Mouse (Mus musculus) urinary bladder, postnatal 25 days (tissue): ENCODE results near the gene Tmem179b.

Experiments
- DNase-seq: peaks from one replicate; pipeline ENCODE4 v3.0.0; 2022; ENCODE audit warnings: low spot score

Tmem179b gene

DNA sequence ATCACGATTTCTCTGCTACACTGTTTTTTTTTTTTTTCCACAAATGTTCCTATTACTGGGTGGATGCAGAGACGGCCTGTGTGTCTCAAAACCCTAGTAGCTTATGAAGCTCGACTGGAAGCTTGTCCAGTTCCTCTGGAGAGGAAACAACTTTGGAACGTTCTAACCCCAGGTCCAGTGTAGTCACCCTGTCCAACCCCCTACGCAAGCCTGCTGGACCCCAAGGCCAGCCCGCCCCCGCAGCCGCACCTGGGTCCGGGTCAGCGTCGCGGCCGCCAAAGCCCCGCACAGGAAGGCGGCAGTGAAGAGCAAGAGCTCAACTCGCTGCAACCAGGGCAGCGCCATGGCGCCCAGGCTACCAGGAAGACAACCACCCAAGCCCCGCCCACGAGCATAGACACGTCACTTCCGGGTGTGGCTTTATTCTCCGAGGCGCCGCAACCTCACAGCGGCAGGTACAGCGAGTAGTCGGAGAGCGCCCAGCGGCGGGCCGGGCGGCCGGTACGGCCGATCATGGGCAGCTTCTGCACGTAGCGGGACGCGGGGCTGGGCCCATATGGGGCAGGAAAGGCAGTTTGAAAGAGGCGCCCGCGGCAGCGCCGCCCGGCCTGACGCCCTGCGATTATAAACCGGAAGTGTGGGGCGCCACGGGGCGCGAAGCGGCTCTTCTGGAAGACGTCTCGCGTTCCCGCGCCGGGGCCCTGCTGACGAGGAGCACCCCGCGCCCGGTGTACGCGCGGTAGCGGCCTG lies at the start of gene Tmem179b:
Gene Tmem179b (minus strand): TSS at position 382 of the 750 bp plus-strand sequence.
- peak; percentile 98 for DNase-seq

DNA sequence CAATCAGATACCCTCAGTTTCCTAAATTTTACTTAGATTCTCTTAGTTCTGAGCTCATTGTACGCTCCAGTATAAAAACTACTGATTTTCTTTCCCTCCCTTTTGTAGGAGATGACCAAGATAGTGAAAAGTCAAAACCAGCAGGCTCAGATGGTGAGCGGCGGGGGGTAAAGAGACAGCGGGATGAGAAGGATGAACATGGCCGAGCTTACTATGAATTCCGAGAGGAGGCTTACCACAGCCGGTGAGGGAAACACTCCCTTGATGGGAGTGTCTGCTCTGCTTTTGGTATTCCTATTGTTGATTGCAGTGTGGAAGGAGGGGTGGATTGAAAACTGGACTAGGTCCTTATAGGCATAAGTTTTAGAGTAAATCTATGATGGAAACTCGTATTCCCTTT lies 48.4 kb upstream of the Tmem179b start:
- no peak for DNase-seq

DNA sequence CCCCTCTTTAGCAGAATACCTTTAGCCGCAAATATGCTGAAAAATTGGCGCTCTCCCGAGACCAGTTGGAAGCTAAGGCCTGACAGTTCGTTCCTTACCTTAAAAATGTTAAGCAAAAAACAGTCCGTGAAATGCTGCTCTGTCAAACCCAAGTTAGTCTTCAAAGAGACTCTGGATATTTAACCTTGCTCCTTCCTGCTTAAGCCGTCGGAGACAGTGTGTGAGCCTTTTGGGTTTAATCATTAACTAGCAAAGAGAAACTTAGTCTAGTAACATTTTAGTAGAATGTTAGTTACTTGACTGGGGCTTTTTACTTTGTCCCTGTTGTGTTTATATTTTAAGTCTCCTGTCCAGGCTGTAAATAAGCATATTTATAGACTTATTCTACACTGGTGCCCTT lies 46.9 kb upstream of the Tmem179b start:
- no peak for DNase-seq

DNA sequence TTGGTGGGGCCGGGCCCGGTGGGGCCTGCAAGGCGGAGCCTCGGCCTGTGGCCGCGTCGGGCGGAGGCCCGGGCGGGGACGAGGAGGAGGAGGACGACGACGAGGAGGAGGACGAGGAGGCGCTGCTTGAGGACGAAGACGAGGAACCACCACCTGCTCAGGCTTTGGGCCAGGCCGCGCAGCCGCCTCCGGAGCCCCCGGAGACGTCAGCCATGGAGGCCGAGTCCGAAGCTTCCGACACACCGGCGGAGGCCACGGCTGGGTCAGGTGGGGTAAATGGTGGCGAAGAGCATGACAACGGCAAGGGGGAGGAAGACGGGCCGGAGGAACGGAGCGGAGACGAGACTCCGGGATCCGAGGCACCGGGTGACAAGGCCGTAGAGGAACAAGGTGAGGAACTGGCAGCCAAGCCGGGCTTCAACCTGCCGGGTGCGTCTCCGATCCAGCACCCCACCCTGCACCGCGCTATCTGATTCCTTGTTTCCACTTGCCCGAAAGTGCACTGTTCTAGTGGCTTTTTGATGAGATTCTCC lies 46.2 kb upstream of the Tmem179b start:
- DNase-seq, result no peak

DNA sequence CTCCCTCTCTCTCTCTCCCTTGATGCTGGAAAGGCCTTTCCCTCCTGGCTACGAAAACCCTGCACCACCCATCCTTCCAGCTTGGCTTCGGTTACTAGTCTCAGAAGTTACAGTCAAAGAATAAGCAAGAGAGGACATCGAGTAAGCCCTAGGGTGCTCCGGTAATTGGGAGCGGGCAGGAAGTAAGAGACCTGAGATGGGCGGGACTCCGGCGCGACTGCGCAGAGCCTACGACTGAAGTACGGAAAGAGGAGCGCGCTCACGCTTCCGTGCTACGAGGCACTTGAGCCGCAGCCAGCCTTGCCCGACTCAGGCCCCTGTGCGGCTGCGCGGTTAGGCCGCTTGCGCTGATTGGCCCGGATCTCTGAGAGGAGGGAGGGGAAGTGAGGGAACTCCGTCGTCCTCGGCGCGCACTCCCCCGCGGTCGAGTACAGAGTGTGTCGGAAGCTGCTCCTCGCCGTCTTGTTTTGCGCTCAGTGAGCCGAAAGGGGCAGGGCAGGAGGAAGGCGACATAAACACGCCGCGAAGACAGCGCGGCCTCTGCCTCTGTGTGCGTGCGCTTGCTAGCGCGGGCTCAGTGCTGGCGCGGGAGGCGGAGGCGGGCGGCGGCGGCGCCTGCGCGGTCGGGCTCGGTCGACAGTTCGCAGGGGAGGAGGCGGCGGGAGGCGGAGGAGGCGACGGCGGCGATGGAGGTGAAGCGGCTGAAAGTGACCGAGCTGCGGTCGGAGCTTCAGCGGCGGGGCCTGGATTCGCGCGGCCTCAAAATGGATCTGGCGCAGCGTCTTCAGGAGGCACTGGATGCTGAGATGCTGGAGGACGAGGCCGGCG lies 45.5 kb upstream of the Tmem179b start, which contains the start of gene Hnrnpul2:
Gene Hnrnpul2 (plus strand): TSS at position 415 of the 828 bp plus-strand sequence.
- peak; percentile 94 for DNase-seq

DNA sequence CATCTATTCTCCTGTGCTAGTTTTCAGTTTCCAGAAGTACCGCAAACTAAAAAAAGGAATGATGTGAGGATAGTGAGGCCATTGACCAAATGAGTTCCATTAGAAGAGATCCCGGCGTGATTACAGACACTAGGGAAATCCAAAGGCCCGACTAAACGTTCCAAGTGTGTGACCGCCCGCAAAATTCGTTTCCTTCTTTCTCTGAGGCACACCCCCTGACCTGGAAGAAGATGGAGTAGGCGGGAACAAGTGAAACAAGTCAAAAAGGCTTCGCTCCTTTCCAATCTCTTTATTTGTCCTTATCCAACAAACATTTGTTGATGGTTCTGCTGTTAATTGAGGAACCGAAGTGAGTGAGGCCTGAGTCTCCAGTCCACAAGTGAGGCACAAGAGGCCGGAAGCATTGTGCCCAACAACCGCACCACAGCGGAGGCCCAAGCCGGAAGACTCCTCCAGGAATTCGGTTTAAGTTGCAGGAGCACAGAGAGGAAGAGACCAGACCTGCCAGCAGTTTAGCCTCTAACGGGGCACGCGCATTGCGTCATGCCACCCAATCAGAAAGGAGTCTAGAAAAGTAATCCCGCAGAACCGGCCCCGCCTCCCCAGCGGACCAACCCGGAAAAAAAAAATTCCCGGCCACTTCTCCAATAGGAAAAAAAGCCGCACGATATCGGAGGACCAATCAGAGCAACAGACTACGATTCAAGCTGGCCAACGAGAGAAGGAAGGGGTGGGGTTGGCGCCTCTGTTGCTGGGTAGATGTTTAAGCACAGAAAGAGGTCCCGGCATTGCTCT lies 44.7 kb upstream of the Tmem179b start, which contains the start of gene Ttc9c:
Gene Ttc9c (minus strand): TSS at position 533 of the 795 bp plus-strand sequence.
- DNase-seq, result peak; percentile 80

DNA sequence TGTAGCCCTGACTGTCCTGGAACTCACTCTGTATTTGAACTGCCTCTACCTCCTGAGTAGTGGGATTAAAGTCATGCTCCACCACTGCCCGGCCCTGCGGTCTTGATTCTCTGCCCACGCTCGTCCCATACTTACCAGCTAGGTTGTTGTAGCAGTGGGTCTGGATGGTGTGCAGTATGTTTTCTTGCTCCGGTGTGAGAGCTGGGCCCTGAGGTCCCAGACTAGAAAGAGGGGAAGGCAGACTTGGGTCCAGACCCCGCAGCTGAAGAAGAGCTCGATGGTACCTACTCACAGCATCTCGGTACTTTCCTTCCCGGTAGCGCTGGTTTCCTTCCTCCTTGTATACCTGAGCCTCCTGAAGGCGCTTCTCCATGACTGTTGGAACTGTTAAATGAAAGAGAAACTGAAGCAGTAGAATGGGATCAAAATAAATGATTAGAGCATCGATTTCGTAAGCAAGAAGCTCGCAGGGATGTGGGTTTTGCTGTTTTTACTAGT lies 44.1 kb upstream of the Tmem179b start:
- no peak for DNase-seq

DNA sequence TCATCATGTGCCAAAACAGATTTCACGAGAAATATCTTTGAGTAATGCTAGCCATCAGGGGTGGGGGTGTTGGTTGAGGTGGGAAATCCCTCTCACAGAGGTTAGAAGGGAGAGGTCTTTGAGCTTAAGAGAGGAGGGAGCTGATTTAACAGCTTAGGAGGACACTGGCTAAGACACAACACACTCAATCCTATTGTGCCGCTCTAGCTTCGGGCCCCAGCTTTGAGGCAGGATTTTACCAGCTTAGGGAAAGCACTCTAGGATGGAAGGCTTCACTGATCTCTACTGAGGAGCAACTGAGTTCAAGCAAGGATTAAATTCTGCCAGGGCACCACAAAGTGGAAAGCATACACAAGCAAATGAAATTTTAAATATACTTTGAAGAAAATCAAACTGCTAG lies 42.7 kb upstream of the Tmem179b start:
- no peak for DNase-seq

DNA sequence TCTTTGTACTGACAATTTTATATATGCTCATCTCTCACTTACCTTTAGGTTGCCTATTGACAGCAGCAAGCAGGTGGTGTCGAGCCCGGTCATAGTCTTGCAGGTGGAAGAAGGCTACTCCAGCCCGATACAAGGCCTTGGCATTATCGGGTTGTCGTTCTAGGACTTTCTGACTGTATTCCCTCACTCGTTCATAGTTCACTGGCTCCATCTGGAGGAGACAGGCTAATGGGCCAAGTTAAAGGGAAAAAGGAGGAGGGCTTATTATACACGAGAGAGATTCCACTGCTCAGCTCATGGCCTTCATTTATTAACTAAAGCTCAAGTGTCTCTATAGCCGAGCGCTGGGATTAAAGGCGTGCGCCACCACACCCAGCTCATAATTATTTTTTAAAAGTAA lies 41.5 kb upstream of the Tmem179b start:
- no peak for DNase-seq

DNA sequence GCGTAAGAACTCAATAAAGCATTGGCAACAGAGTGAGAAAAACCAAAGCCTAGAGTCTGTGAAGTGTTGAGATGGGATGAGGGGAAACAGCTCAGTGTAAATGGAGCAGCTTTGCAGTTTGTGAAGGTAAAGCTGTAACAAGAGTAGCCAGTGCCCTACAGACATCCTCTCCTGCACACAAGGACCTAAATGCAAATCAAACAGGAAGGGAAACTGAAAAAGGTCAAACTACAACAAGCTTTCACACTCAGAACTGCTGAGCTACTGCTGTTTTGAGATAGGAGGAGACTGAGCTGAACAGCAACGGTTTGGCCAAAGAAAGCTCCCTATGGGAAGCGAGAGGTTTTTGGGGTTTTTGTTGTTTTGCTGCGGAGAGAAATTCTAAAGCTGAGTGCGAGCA lies 32.5 kb upstream of the Tmem179b start:
- DNase-seq, result no peak

DNA sequence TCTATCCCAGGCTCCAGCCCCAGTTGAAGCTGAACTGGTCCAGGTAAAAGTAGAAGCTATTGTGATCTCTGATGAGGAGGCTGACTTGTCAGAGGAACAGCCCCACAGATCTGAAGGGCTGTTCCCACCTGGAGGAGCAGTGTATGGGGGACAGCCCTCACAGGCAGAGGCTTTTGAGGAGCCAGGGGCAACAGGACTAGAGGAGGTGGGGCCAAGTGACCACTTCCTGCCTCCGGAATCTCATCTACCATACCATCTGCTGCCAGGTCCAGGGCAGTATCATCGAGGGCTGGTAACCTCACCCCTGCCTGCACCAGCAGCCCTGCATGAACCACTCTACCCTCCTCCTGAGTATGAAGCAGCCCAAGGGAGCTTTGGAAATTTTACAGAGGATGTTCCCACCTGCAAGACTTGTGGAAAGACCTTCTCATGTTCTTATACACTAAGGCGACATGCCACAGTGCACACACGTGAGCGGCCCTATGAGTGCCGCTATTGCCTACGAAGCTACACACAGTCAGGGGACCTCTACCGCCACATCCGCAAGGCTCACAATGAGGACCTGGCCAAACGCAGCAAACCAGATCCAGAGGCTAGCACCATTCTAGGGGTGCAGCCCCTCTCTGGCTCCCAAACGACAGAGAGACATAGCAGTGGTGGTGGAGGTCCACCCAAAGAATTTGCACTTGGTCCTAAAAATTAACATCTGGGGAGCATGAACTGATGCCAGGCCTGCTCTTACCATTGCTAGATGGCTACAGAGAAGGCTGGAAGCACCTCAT lies 29.8 kb upstream of the Tmem179b start:
- DNase-seq, result no peak

DNA sequence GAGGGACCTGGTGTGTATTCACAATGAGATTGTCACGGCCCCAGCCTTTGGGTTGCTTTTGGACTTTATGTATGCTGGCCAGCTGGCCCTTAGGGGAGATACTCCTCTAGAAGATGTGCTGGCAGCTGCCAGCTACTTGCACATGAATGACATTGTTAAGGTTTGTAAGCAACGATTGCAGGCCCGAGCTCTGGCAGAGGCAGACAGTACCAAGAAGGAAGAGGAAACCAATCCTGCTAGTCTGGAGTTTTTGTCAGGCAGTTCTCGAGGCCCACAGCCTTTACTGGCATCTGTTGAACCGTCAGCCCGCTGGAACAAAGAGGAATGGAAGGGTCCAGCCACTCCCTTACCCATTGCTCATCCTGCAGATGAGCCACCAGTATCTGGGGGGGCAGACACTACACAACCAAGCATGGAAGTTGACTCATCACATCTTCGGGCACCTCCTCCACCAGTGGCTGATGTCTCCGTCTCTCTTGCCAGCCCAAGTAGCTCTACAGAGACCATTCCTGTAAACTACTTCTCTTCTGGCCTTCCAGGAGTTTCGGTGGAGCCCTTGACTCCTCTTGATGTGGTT lies 29.0 kb upstream of the Tmem179b start:
- no peak for DNase-seq

DNA sequence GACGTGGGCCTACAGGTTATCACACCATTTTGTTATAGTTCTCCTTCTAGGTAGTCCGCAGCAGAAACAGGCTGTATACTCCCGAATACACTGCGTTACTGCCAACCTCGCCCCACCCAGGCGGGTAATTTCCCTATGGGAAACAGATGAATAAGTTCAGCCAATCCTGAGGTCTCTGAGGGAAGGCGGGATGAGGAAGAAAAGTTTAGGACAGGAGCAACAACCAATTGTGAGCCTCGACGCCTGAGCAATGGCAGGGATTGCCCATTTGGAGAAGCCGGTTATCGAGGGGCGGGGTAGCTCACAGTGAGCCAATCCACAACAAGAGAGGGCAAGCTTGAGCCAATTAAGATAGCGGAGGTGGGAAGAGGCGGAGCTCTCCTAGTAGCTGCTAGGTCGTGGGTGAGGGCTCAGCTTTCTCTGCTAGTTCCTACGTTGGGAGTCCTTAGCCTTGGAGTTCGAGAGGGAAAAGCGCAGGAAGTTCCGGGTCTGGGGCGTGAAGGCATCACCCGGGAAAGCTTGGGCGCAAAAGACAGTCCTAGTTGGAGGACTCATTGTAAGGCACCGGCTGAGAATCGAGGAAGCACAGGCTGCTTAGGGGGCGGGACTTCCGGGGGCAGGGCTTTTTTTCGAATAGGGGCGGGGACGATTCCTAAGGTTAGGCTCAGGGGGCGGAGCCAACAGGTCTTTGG lies 28.0 kb upstream of the Tmem179b start, which contains the start of gene Zbtb3:
Gene Zbtb3 (plus strand): TSS at position 426 of the 692 bp plus-strand sequence.
- peak; percentile 73 for DNase-seq

DNA sequence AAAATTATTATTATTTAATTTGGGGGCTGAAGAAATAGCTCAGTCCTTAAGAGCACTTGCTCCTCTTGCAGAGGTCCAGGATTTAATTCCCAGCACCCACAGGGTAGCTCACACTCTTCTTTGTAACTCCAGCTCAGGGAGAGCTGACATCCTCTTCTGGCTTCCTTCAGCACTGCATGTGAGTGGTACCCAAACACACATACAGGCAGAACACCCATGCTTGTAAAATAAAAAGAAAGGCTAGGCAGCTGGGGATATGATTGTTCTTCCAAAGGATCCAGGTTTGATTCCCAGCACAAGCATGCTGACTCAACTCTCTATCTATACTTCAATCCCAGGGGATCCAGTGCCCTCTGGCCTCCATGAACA lies 24.7 kb upstream of the Tmem179b start:
- DNase-seq, result no peak

DNA sequence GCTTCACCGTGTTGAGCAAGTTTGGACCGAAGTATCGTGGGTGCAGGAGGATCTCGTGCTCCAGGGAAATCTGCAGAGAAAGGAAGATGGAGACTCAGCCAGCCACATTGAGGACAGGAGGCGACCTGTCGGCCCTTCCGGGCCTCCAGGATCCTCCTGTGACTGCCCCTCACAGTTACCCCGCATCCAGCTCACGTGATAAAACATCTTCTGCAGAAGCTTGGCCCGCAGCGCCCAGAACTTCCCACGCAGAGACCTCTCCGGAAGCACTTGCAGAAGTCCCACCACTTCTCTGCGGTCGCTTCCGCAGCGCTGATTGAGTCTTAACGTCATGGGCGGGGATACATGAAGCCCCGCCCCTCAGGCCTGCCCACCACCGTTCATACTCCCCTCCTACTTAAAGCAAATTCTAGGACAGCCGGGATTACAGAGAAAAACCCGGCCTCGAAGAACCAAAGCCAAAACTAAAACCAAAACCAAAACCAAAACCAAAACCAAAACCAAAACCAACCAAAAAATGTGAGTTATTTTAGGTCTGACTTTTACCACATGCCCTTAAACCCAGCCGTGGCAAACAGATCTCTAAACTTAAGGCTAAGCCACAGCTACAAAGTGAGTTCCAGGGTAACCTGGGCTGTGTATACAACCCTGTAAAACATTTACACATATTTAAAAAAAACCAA lies 24.1 kb upstream of the Tmem179b start, which contains the start of gene Polr2g:
Gene Polr2g (minus strand): TSS at position 314 of the 683 bp plus-strand sequence.
- peak; percentile 85 for DNase-seq

DNA sequence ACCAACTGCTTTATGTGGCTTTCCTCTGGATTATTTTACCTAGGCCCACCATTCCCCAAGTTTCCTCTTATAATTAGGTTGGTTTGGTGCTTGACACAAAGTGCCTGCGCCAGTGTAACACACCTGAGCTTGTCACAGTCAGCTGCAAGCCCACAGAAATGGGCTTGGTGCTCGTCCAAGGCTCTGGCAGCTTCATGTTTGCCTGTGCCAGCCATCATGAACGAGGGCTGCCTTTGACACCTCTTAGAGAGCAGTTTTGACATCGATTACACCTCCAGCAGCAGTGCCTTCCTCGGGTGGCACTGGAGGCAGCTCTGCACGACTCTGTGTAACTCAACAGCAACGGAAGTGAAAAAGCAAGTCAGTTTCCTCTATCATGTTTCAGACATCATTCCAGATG lies 15.9 kb upstream of the Tmem179b start:
- DNase-seq, result no peak

DNA sequence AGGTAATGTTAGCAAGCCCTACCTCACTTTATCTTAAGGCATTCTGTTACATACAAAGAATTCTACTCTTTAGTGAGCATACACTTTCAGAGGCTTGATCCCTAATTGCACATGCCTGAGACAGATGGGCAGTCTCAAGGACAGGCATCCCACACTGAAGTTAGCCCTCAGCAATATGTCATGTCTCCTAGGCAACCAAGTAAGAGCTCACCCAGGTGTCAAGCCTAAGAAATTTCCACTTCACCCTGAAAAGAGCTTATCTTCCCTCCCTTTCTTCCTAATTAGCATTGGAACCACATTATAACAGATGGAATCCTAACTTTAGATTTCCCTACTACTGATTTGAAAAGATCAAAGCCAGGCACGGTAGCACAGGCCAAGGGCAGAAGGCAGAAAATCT lies 14.9 kb upstream of the Tmem179b start:
- DNase-seq, result no peak

DNA sequence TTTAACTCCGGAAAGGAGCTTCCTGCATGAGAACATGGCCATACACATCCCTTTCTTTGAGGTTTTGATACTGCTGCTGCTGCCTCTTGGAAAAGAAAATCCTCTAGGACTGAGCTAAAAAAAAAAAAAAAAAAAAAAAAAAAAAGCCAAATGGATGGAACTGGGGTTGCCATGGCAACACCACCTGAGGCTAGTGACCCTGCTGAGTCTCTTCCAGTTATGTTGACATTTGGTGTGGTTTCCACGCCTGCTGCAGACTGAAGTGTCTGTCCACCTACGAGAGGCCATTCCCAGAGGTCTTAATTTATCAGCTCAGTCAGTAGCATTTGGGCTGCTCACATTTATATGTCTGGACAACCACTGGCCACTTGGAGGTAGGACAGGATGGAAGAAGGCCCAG lies 14.3 kb upstream of the Tmem179b start:
- no peak for DNase-seq
